Mouse (Mus musculus): Measurements from ENCODE around the gene Senp8. TPM values are rescaled to one million over a fixed set of nuclear protein-coding genes. Genes with fewer than 3 reads are reported as not detected.

Gene Senp8
- polyA plus RNA-seq, 1 experiment = 0.40 TPM

DNA sequence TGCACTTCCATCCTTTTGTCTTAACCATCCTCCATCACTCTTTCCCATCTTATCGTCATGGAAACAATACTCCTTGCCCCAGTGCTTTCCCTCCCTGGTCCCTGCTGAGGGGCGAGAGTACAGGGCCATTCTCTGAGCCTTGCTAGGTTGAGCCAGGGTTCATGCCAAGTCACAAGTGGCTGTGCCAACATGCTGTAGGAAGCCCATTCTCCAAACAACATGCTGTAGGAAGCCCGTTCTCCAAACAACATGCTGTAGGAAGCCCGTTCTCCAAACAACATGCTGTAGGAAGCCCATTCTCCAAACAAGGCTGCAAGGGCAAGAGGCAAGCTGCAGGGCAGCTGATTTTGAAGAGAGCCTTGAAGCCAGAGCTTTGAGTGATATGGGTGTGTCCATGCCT lies 32.3 kb downstream of the Senp8 start:
- no peak for TF ChIP-seq FLI1 (IDR thresholded peaks at IDR 0.05; ENCODE audit: low read length)

GRCm38 (mm10) chr9:59716275-59716898 lies 34.1 kb downstream of the Senp8 start:
- H3K36me3 ChIP-seq (replicated peaks; ENCODE audit: low read length) = no peaks in the 10 kb centered on the region
- no peaks in the 10 kb centered on the region for H3K4me1 ChIP-seq
- peaks cover 57% of the 10 kb centered on the region for H3K27me3 ChIP-seq (replicated peaks)
- TF ChIP-seq FLI1 (IDR thresholded peaks at IDR 0.05; ENCODE audit: low read length) = no peak
- no peak for TF ChIP-seq GATA1 (IDR thresholded peaks at IDR 0.05; ENCODE audit: borderline replicate concordance, low read length)
- H3K9me3 ChIP-seq = no peaks in the 10 kb centered on the region
- no peak overlapping the region for H3K4me3 ChIP-seq (replicated peaks)

More for the DNA sequence above, 32.3 kb downstream of the Senp8 start:
- H3K36me3 ChIP-seq (replicated peaks; ENCODE audit: low read length) = no peaks in the 10 kb centered on the region
- no peak overlapping the region for H3K4me3 ChIP-seq (replicated peaks)
- H3K27me3 ChIP-seq (replicated peaks) = peaks cover 43% of the 10 kb centered on the region
- peaks cover 4% of the 10 kb centered on the region for H3K4me1 ChIP-seq
- no peaks in the 10 kb centered on the region for H3K9me3 ChIP-seq

DNA sequence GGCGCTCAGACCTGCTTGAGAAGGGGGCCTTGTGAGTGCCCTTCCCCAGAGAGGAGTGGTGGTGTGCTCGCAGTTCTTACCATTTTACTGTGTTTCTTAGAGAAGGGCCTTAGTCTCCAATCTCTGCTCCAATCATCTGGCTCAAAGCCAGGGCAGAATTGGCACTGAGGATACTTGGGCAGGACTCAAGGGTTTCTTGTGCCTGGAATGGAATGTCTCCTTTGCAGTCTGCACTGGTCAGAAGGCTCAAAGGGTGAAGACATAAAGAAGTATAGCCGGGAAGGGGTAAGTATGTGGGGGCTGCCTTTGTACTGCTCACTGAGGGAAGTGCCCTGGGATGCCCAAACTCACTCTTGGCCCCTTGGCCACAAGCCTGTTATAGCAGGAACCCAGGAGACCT lies 41.3 kb downstream of the Senp8 start:
- Histone ChIP-seq H3K4me3 (replicated peaks) (no peak overlapping the region), H3K27me3 (replicated peaks) (peaks cover 69% of the 10 kb centered on the region), H3K36me3 (replicated peaks; ENCODE audit: low read length) (no peaks in the 10 kb centered on the region), H3K4me1 (no peaks in the 10 kb centered on the region), H3K9me3 (no peaks in the 10 kb centered on the region)
- TF ChIP-seq GATA1 (IDR thresholded peaks at IDR 0.05; ENCODE audit: borderline replicate concordance, low read length) = no peak

DNA sequence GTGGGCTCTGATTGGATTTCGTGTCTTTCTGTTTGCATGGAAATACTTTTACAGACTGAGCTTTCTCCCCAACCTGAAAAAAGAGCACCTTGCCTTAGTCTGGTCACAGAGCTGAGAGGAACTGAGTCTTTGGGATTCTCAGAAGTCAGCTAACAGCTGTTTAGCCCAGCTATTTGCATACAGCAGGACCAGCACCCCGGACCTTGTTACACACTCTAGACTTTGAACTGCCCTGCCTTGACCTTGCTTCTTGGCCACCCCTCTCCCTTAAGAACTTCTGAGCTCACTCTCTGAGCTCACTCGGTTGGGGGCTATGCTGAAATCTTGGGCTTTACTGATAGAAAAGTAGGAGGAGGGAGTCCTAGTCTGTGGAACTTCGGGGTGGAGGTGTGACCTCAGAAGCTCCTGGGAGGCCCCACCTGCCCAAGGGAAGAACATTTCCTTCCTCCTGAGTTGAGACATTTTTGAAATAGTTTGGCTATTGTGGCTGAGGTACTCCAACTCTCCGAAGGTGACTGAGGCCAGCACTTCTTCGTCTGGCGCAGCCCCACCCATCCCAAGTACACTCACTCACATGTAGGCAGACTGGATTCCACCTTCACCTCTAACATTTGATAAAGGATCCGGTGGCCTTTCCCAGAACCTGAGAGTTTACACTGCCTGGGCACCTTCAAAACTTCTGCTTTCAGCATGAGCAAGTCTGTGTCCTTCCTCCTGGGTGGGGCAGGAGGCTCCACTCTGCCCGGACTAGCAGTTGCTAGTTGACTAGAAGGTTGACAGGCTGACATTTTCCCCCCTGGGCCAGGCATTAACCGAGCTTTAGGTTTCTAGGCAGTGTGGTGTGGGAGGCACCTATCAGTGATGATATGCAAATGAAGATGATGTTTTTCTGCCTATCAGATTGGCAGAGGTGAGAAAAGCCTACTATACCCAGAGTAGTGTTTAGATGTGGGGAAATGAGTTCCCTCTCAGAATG lies 43.4 kb downstream of the Senp8 start:
- Histone ChIP-seq H3K4me3 (replicated peaks) (no peak overlapping the region), H3K9me3 (no peaks in the 10 kb centered on the region), H3K27me3 (replicated peaks) (peaks cover 62% of the 10 kb centered on the region), H3K36me3 (replicated peaks; ENCODE audit: low read length) (no peaks in the 10 kb centered on the region), H3K4me1 (peaks cover 8% of the 10 kb centered on the region; the same call in 1 of the 2 replicates)
- no peak for TF ChIP-seq FLI1 (IDR thresholded peaks at IDR 0.05; ENCODE audit: low read length)
- no peak for TF ChIP-seq GATA1 (IDR thresholded peaks at IDR 0.05; ENCODE audit: borderline replicate concordance, low read length)

- no peaks in the 10 kb centered on the region for H3K36me3 ChIP-seq (replicated peaks; ENCODE audit: low read length)
- H3K4me1 ChIP-seq = peaks cover 19% of the 10 kb centered on the region
- no peaks in the 10 kb centered on the region for H3K9me3 ChIP-seq
- TF ChIP-seq FLI1 (IDR thresholded peaks at IDR 0.05; ENCODE audit: low read length) (no peak), GATA1 (IDR thresholded peaks at IDR 0.05; ENCODE audit: borderline replicate concordance, low read length) (no peak)
- H3K4me3 ChIP-seq (replicated peaks) = no peak overlapping the region
- peaks cover 36% of the 10 kb centered on the region for H3K27me3 ChIP-seq (replicated peaks)
Measured at GRCm38 (mm10) chr9:59703099-59703498, 47.4 kb downstream of the Senp8 start.

DNA sequence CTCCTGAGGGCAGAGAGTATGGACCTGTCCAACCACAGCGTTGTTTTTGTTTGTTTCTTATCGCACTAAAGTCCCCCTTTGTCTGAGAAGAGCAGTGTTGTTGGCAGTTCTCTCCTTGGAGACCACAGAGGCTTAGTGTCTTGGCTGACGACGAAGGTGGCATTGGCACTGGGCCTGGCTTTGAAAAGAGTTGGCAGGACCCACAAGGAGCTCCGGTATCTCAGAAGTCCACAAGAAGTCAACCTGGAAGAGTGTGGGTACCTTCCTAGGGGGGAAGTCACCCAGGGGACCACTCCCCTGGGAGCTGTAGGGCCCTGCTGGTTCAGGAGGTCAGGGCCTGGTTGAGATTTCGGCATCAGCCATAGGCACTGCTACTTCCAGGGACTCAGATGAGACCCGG lies 49.4 kb downstream of the Senp8 start:
- H3K4me3 ChIP-seq (replicated peaks) = no peak overlapping the region
- H3K9me3 ChIP-seq = no peaks in the 10 kb centered on the region
- H3K27me3 ChIP-seq (replicated peaks) = peaks cover 36% of the 10 kb centered on the region
- TF ChIP-seq GATA1 (IDR thresholded peaks at IDR 0.05; ENCODE audit: borderline replicate concordance, low read length) (no peak), FLI1 (IDR thresholded peaks at IDR 0.05; ENCODE audit: low read length) (no peak)
- no peaks in the 10 kb centered on the region for H3K36me3 ChIP-seq (replicated peaks; ENCODE audit: low read length)
- H3K4me1 ChIP-seq = peaks cover 19% of the 10 kb centered on the region

DNA sequence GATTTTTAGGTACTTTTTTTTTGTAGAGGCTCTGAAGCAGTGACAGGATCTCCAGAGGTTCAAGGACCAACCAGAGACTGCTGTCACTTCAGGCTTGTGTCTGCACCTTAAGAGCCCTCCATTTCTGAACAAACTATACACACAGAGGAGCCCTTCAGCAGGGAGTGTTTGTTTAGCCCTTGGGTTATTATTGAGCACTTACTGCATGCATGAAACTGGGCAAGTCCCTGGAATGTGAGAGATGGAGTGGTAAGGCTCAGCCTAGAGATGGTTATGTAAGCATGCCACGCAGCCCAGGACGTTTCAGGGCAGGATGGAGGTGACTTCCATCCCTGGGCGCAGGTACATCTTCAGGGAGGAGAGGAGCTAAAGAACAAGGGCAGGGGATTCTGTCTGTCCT lies 54.1 kb downstream of the Senp8 start:
- Histone ChIP-seq H3K4me3 (replicated peaks) (no peak overlapping the region), H3K9me3 (no peaks in the 10 kb centered on the region), H3K36me3 (replicated peaks; ENCODE audit: low read length) (no peaks in the 10 kb centered on the region), H3K27me3 (replicated peaks) (peaks cover 51% of the 10 kb centered on the region), H3K4me1 (peaks cover 32% of the 10 kb centered on the region)
- TF ChIP-seq GATA1 (IDR thresholded peaks at IDR 0.05; ENCODE audit: borderline replicate concordance, low read length) = no peak
- no peak for TF ChIP-seq FLI1 (IDR thresholded peaks at IDR 0.05; ENCODE audit: low read length)

DNA sequence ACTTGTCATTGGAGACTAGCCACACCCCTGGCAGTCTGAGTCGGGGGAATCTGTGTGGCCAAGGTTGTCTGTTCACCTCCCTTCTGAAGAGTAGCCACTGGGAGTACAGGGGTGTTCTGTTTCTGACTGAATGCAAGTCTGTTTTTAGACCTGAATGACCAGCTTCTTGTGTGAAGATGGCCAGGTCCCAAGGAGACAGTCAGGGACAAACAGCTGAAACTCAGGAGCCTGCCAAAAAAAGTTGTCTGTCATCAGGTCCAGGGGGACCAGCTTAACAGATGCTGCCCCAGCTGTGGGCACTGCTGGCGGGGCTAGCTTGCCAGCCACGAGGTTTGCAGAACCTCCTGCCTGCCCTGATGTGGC lies 55.1 kb downstream of the Senp8 start:
- H3K9me3 ChIP-seq = no peaks in the 10 kb centered on the region
- H3K27me3 ChIP-seq (replicated peaks) = peaks cover 54% of the 10 kb centered on the region
- TF ChIP-seq GATA1 (IDR thresholded peaks at IDR 0.05; ENCODE audit: borderline replicate concordance, low read length) (no peak), FLI1 (IDR thresholded peaks at IDR 0.05; ENCODE audit: low read length) (no peak)
- peaks cover 29% of the 10 kb centered on the region for H3K4me1 ChIP-seq
- H3K4me3 ChIP-seq (replicated peaks) = no peak overlapping the region
- no peaks in the 10 kb centered on the region for H3K36me3 ChIP-seq (replicated peaks; ENCODE audit: low read length)

- Histone ChIP-seq H3K9me3 (no peaks in the 10 kb centered on the region), H3K27me3 (replicated peaks) (peaks cover 52% of the 10 kb centered on the region), H3K4me1 (peaks cover 29% of the 10 kb centered on the region), H3K4me3 (replicated peaks) (no peak overlapping the region), H3K36me3 (replicated peaks; ENCODE audit: low read length) (no peaks in the 10 kb centered on the region)
- no peak for TF ChIP-seq FLI1 (IDR thresholded peaks at IDR 0.05; ENCODE audit: low read length)
- TF ChIP-seq GATA1 (IDR thresholded peaks at IDR 0.05; ENCODE audit: borderline replicate concordance, low read length) = no peak
Measured at GRCm38 (mm10) chr9:59694571-59695450, 55.7 kb downstream of the Senp8 start.
